Mouse (Mus musculus) thymus, adult 2 months (tissue): ENCODE measurements around the gene Lrrc71. TPM values are rescaled to one million over a fixed set of nuclear protein-coding genes. Genes with fewer than 3 reads are reported as not detected.

ENCODE experiments used
- DNase-seq: peaks from one replicate; pipeline ENCODE4 v3.0.0; 2021
- H3K27ac ChIP-seq: fragments of 200-500 bp; 2 replicates; pipeline ENCODE4 v1.5.1; 2012; ENCODE audit warnings: low read length, control low read depth; ENCODE audit not compliant: control insufficient read depth, insufficient read depth
- H3K27me3 ChIP-seq: fragments of 200-500 bp; 2 replicates; pipeline ENCODE4 v1.6.1; 2012; ENCODE audit warnings: mild to moderate bottlenecking, low read length, moderate library complexity, mixed read lengths; ENCODE audit not compliant: control insufficient read depth, insufficient read depth
- H3K36me3 ChIP-seq: fragments of 200-500 bp; 2 replicates; pipeline ENCODE4 v1.6.1; 2012; ENCODE audit warnings: mild to moderate bottlenecking, low read length, moderate library complexity; ENCODE audit not compliant: control insufficient read depth, insufficient read depth
- H3K4me1 ChIP-seq: fragments of 200-500 bp; replicated peaks from 2 replicates; pipeline ENCODE4 v1.6.1; 2012; ENCODE audit warnings: low read length; ENCODE audit not compliant: control insufficient read depth, insufficient read depth
- H3K4me3 ChIP-seq: fragments of 200-500 bp; 2 replicates; pipeline ENCODE4 v1.5.1; 2012; ENCODE audit warnings: mild to moderate bottlenecking, low read length, control low read depth, moderate library complexity; ENCODE audit not compliant: control insufficient read depth, insufficient read depth
- CTCF ChIP-seq: fragments of 200-500 bp; IDR thresholded peaks from 2 replicates; pipeline ENCODE4 v1.5.1; 2012; ENCODE audit warnings: mild to moderate bottlenecking, control low read depth, low read length, moderate library complexity, borderline replicate concordance; ENCODE audit not compliant: control insufficient read depth, poor library complexity, insufficient read depth; ENCODE audit errors: extremely low read depth
- POLR2A ChIP-seq: fragments of 200-500 bp; IDR thresholded peaks from 2 replicates; pipeline ENCODE4 v1.6.1; 2012; ENCODE audit warnings: mild to moderate bottlenecking, low read length, control low read depth, moderate library complexity; ENCODE audit not compliant: control insufficient read depth, poor library complexity, insufficient read depth; ENCODE audit errors: extremely low read depth
- WGBS: fragments of 180-500 bp; shearing (Covaris S2); methylation state at CpG from one replicate; pipeline ENCODE4 v1.1.7; 2018; 5-methylcytosine and 5-hydroxymethylcytosine counted together
- polyA plus RNA-seq: library from polyadenylated mRNA; depleted of rRNA; stranded (reverse); fragments of >200 nt; gene quantifications from 2 replicates; pipeline ENCODE4 v1.2.3, GENCODE M21; 2012; rRNA removed

Lrrc71 gene
- 0.39 and 0.56 TPM in 2 replicates for polyA plus RNA-seq

DNA sequence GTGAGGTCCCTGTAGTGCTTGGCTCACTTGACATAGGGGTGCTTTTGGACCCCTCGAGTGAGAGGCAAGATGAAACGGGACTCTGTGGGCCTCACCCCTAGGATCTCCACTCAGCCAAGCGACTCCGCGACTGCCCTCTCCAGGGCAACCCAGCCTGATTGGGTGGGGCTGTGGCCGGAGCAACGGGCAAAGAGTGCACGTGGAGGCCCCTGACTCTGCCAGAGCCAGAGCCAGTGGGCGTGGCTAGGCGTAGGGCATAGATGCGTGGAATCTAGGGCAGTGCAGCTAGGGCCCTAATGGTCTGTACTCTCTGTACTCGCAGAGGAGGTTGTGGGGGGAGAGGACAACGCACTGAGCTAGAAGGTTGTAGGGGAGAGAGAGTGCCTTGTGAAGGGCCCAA, at the start of gene Lrrc71:
Gene Lrrc71 (minus strand): TSS at position 195 of the 400 bp plus-strand sequence.
- Histone ChIP-seq H3K36me3 (no peaks in the 10 kb centered on the region), H3K27ac (no peak within 1 kb of the TSS), H3K27me3 (no peaks in the 10 kb centered on the region; the same call in 1 of the 2 replicates), H3K4me3 (no peak within 1 kb of the TSS), H3K4me1 (0 out of 2 replicates have a peak, but pooled peaks cover 2% of the 10 kb centered on the region)
- no peak for TF ChIP-seq POLR2A
- no peak for TF ChIP-seq CTCF
- no peak for DNase-seq
- 92% methylated on average over 13 of the region's 13 CpGs for WGBS

DNA sequence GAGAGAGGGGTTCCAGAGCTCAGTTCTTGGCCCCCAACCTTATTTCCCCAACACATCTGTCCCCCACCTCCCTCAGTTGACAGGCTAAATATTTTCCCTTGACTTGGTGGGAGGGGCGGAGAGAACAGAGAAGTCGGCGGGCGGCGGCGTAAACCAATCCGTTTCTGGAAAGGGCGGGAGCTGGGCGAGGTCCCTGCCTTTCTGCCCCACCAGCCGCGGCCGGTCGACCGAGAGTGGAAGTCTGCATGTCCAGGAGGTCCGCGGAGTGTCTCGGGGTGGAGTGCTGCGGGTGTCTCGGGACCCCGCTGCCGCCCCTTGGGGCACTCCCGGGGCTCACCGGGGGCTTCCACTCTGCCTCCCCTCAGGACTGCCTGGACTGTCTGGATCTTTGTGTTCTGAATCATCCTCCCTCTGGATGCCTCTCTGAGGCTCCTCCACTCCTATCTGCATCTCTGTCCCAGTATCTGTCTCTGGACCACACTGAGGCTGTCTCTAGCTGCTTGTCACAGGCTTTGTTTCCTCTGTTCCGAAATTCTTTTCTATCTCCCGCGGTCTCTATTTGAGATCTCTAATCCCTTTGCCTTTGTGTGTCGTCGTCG, 48.4 kb upstream of the Lrrc71 start, which contains the start of gene Insrr:
Gene Insrr (plus strand): TSS at position 216 of the 599 bp plus-strand sequence.
- no peak within 1 kb of the TSS for H3K4me3 ChIP-seq
- H3K27me3 ChIP-seq = peaks cover 28% of the 10 kb centered on the region; the same call in 1 of the 2 replicates

DNA sequence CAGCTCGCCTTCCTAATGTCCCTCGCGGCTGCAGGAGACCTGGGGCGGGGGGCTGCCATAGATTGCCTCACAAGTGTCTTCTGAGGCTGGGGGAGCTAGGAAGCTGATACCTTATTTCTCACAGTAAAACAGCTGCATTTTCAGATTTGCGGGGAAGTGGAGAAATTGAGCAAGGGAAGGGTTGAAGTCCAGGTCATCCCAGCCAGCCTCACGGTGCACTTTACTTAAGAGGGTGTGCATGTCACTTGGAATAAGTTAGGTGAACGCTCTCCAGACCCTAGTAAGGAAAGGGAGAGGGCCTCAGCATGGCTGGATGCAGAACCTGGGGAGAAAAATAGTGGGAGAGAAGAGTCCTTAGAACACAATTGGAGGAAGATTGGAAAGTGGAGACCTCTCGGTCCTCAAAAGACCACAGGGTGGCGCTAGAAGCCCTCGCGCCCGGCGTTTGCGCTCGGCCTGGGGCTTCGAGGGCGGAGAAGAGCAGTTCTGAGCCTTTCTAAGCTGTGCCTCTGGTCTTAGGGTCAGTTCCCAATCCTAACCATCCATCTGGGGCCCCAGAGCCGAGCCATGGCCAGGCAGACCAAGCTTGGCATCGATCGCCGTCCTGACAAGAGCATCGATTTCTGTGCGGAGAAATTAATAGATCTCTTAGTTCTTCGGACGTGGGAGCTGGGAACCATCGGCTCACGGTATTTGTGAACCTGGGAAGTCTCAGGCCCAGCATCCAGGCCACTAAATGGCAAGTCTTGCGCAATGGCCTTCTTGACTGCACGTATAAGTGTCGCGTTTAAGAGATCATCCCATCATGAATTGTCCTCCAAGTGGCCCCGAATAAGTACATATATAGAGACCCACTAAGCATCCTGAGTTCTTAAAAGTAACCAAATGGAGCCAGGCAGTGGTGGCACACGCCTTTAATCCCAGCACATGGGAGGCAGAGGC, 47.2 kb upstream of the Lrrc71 start:
- WGBS = 19% methylated on average over 33 of the region's 33 CpGs
- peaks cover 28% of the 10 kb centered on the region; the same call in 1 of the 2 replicates for H3K27me3 ChIP-seq

More for the DNA sequence above, 48.4 kb upstream of the Lrrc71 start, which contains the start of gene Insrr:
- no peak for DNase-seq
- WGBS = 5% methylated on average over 29 of the region's 29 CpGs
- TF ChIP-seq POLR2A = no peak
- TF ChIP-seq CTCF = no peak
- H3K27ac ChIP-seq = no peak within 1 kb of the TSS
- no peaks in the 10 kb centered on the region for H3K4me1 ChIP-seq
- H3K36me3 ChIP-seq = no peaks in the 10 kb centered on the region

DNA sequence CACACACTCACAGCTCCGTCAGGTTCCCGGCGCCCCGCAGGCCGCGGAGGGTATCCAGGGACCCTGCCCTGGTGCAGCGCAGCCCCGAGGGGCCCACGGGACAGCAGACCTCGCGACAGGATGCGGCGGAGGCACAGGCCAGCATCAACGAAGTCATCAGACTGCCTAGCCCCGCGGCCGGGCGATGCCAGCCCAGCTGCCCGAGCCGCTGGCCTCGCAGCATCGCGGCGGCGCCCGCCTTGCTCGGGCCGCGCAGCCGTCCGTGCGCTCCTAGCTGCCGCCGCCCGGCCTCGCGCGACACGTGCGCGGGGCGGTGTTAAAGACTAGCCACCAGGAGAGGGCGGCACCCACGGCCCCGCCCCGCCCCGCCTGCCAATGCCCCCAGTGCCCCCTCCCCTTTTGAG, 46.5 kb upstream of the Lrrc71 start, which contains the start of gene Ntrk1:
Gene Ntrk1 (minus strand): TSS at position 241 of the 404 bp plus-strand sequence.
- 3% methylated on average over 43 of the region's 47 CpGs for WGBS
- Histone ChIP-seq H3K4me3 (no peak within 1 kb of the TSS), H3K36me3 (no peaks in the 10 kb centered on the region), H3K27ac (no peak within 1 kb of the TSS), H3K27me3 (peaks cover 28% of the 10 kb centered on the region; the same call in 1 of the 2 replicates), H3K4me1 (no peaks in the 10 kb centered on the region)
- DNase-seq = no peak
- no peak for TF ChIP-seq CTCF
- no peak for TF ChIP-seq POLR2A

More for the DNA sequence above, 47.2 kb upstream of the Lrrc71 start:
- H3K4me3 ChIP-seq = no peak overlapping the region
- TF ChIP-seq CTCF = peak; percentile 81
- no peak for TF ChIP-seq POLR2A
- peak; percentile 54 for DNase-seq
- no peaks in the 10 kb centered on the region for H3K4me1 ChIP-seq
- H3K27ac ChIP-seq = no peak overlapping the region
- no peaks in the 10 kb centered on the region for H3K36me3 ChIP-seq

DNA sequence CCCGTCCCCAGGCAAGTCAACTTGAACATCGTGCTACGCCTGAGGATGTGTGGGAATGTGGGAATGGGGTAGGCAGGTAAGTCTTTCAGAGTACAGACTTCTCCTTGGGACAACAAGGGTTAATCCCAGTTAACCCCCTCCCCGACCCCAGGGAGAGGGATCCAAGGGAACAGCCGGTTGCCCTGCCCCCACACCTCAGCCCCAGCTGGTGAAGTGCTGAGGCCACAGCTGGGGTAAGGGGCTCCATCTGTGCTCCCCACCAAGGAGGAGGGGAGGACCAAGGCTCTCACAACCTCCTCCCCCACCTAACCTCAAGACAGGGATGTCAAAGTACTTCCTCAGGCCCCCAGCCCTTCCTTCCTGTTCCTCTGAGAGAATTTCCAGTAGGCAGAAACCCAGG, 41.3 kb upstream of the Lrrc71 start:
- TF ChIP-seq CTCF = no peak
- TF ChIP-seq POLR2A = no peak
- no peak overlapping the region for H3K27ac ChIP-seq
- H3K4me3 ChIP-seq = no peak overlapping the region
- H3K4me1 ChIP-seq = no peaks in the 10 kb centered on the region
- DNase-seq = no peak
- 58% methylated on average over 5 of the region's 5 CpGs for WGBS
- peaks cover 4% of the 10 kb centered on the region; the same call in 1 of the 2 replicates for H3K27me3 ChIP-seq
- H3K36me3 ChIP-seq = no peaks in the 10 kb centered on the region

DNA sequence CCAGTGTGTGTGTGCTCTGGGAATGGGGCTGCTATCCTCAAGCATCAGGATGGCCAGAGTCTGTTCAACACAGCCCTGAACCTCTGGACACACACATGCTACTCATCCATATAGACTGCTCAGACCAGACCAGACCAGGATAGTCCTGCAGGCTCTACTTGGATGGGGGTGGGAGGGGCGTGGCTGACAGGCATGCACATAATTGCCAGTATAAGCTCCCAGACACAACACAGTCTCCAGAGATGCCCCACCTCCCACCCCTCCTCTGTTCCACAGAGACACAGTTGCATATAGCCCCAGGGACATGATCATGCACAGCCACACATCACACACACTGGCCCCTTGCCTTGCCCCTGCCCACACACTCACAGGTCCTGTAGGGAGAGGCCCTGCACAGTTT, 40.8 kb upstream of the Lrrc71 start:
- H3K27ac ChIP-seq = no peak overlapping the region
- H3K4me1 ChIP-seq = no peaks in the 10 kb centered on the region
- TF ChIP-seq POLR2A (no peak), CTCF (no peak)
- no peak overlapping the region for H3K4me3 ChIP-seq
- 86% methylated on average over 1 of the region's 1 CpGs for WGBS
- H3K36me3 ChIP-seq = no peaks in the 10 kb centered on the region
- peaks cover 4% of the 10 kb centered on the region; the same call in 1 of the 2 replicates for H3K27me3 ChIP-seq
- DNase-seq = no peak
